Mouse (Mus musculus): Measurements from ENCODE around the gene Palld.

GRCm38 (mm10) chr8:61589972-61590391 lies 312.5 kb downstream of the Palld start:
- no peak for TF ChIP-seq TAL1 (IDR thresholded peaks at IDR 0.05; ENCODE audit: low read length)
- no peak for TF ChIP-seq GATA1 (IDR thresholded peaks at IDR 0.05; ENCODE audit: low read length)
